Mouse (Mus musculus) midbrain, postnatal 0 days (tissue): Measurements from ENCODE around the gene Gng10. TPM values are rescaled to one million over a fixed set of nuclear protein-coding genes. Genes with fewer than 3 reads are reported as not detected.

Experiments used
- ATAC-seq: fragments of 200-750 bp; cut with Nextera tagmentation; 2 replicates; pipeline ENCODE4 v1.8.0; 2017; ENCODE audit warnings: moderate number of reproducible peaks, mild to moderate bottlenecking, moderate TSS enrichment, moderate library complexity; ENCODE audit not compliant: low FRiP score
- DNase-seq: peaks from one replicate; pipeline ENCODE4 v3.0.0-alpha.2; 2015; ENCODE audit warnings: low spot score
- H3K27ac ChIP-seq: fragments of 300-500 bp; sonication (generic); 2 replicates; pipeline ENCODE4 v1.5.1; 2014; ENCODE audit warnings: low read depth, mild to moderate bottlenecking, low read length, mixed read lengths
- H3K27me3 ChIP-seq: fragments of 300-500 bp; sonication (generic); 2 replicates; pipeline ENCODE4 v1.6.1; 2014; ENCODE audit warnings: low read length, control low read depth, mixed read lengths; ENCODE audit not compliant: insufficient read depth
- H3K36me3 ChIP-seq: fragments of 300-500 bp; sonication (generic); 2 replicates; pipeline ENCODE4 v1.6.1; 2014; ENCODE audit warnings: low read length, control low read depth, mixed read lengths; ENCODE audit not compliant: insufficient read depth
- H3K4me1 ChIP-seq: fragments of 300-500 bp; sonication (generic); 2 replicates; pipeline ENCODE4 v1.6.1; 2014; ENCODE audit warnings: mild to moderate bottlenecking, control low read depth, antibody characterized with exemption, low read length, mixed read lengths; ENCODE audit not compliant: insufficient read depth
- H3K4me2 ChIP-seq: fragments of 300-500 bp; sonication (generic); 2 replicates; pipeline ENCODE4 v1.6.1; 2014; ENCODE audit warnings: low read depth, mild to moderate bottlenecking, low read length, mixed read lengths; ENCODE audit not compliant: poor library complexity, severe bottlenecking
- H3K4me3 ChIP-seq: fragments of 300-500 bp; sonication (generic); 2 replicates; pipeline ENCODE4 v1.5.1; 2014; ENCODE audit warnings: low read depth, mild to moderate bottlenecking, low read length, moderate library complexity
- H3K9ac ChIP-seq: fragments of 300-500 bp; sonication (generic); replicated peaks from 2 replicates; pipeline ENCODE4 v1.6.1; 2014; ENCODE audit warnings: mild to moderate bottlenecking, low read length, moderate library complexity, mixed read lengths; ENCODE audit not compliant: poor library complexity, severe bottlenecking
- H3K9me3 ChIP-seq: fragments of 300-500 bp; sonication (generic); 2 replicates; pipeline ENCODE4 v1.6.1; 2016; ENCODE audit warnings: low read length, control low read depth
- CTCF ChIP-seq: IDR thresholded peaks from 2 replicates; pipeline ENCODE4 v1.5.1; 2016; ENCODE audit warnings: antibody characterized with exemption, mild to moderate bottlenecking
- WGBS: fragments of 180-500 bp; shearing (Covaris S2); extraction: QIAGEN DNeasy Blood & Tissue Kit; methylation state at CpG from one replicate; pipeline ENCODE4 v1.1.7; 2014; 5-methylcytosine and 5-hydroxymethylcytosine counted together
- polyA plus RNA-seq: library from polyadenylated mRNA; unstranded; fragments of >200 nt; fragmentation: Nextera tagmentation; extraction: Ambion mirVana; gene quantifications from 2 replicates; pipeline ENCODE4 v1.2.1, GENCODE M21; 2015
- total RNA-seq: library from RNA; depleted of rRNA; stranded (reverse); fragments of >200 nt; gene quantifications from 2 replicates; pipeline ENCODE4 v1.2.3, GENCODE M21; 2014

The Gng10 gene
- total and polyA plus RNA-seq, 2 experiments from 2014 or later: 121 to 239 TPM

DNA sequence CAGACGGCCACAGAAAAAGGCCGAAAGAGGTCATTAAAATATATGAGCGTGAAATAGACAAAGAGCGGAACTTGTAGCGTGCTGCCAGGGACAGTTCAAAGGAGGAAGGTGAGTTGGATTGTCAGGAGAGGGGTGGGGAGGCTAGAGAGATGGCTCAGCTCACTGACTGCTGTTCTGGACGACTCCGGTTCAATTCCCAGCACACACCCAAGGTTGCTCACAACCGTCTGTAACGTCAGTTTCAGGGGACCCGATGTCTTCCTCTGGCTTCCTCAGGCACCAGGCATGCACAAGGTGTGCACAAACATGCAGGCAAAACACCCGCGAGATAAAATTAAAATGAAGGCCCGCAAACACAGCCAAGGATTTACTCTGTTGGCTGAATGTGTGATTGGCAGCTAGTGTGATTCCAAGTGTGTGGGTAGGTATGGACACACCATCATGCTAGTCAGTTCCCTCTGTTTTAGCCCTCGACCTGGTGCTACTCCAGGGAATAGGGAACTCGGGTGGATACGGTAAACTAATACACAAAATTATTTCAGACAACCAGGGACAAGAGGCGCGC is 980 bp downstream of the Gng10 start:
- Histone ChIP-seq H3K27ac (peak overlapping the region; percentile 96), H3K4me1 (peaks cover 7% of the 10 kb centered on the region; the same call in 1 of the 2 replicates), H3K9ac (peak overlapping the region; percentile 94), H3K4me2 (peak overlapping the region; percentile 58), H3K4me3 (peak overlapping the region; percentile 81), H3K9me3 (no peaks in the 10 kb centered on the region), H3K36me3 (peaks cover 14% of the 10 kb centered on the region), H3K27me3 (no peaks in the 10 kb centered on the region)
- peak; percentile 2 for DNase-seq
- 51% methylated on average over 18 of the region's 18 CpGs for WGBS
- peak; percentile 59 for ATAC-seq
- TF ChIP-seq CTCF: no peak

DNA sequence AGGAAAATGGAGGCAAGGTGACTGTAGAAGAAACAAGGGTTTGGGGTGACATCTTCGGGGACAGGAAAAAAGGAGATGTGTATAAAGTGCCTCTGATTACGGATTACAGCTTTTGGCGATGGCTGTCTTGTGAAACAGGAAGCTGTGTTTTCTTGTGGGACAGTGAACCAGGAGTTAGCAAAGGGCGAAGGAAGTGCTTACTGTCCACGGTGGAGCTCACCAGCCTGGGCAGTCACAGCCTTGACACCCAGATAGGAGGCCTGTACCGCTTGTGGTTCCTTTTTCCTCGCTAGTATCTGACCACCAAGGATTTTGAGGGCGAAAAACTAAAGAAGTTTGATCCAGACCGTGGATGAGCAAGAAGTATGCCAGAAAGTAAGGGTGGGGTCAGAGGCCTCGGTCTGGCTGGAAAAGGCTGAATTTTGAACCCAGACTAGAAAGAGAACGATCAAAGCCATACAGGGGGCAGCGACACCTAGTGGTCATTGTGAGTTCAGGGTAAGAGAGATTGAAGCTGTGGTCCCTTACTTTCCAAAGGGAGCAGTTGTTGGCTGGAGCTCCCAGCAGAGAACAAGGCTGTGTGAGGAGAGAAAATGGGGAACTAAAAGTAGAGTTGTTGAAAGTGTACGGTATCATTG is 1.7 kb downstream of the Gng10 start:
- DNase-seq (peak; percentile 71), ATAC-seq (no peak)
- Histone ChIP-seq H3K9me3 (no peaks in the 10 kb centered on the region), H3K9ac (no peak overlapping the region), H3K4me3 (peak overlapping the region; percentile 6; the same call in 1 of the 2 replicates), H3K4me1 (peaks cover 7% of the 10 kb centered on the region; the same call in 1 of the 2 replicates), H3K4me2 (peak overlapping the region; percentile 36), H3K27ac (no peak overlapping the region), H3K36me3 (peaks cover 14% of the 10 kb centered on the region), H3K27me3 (no peaks in the 10 kb centered on the region)
- TF ChIP-seq CTCF: peak; percentile 78
- WGBS: 47% methylated on average over 13 of the region's 13 CpGs

DNA sequence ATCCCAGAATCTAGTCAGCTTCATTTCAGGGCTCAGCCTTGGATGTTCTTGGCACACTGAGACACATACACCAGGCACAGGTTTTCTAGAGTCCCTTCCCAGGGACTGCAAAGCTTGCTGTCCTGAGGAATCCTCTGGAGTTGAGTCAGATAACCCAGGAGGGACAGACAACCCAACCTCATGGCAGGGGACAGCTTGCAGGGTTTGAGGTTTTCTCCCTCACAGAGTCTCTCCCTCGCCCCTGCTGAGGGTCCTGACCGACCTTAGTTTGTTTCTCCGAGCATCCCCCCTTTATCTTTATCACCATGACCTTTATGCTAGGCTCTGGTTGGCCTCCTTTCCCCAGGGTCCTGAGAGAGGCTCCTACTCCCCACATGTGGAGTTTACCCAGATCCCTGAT is 2.6 kb downstream of the Gng10 start:
- H3K27me3 ChIP-seq: no peaks in the 10 kb centered on the region
- H3K4me2 ChIP-seq: no peak overlapping the region
- no peak overlapping the region for H3K4me3 ChIP-seq
- H3K27ac ChIP-seq: no peak overlapping the region
- DNase-seq (no peak), ATAC-seq (no peak)
- no peaks in the 10 kb centered on the region for H3K9me3 ChIP-seq
- peaks cover 18% of the 10 kb centered on the region for H3K36me3 ChIP-seq
- H3K4me1 ChIP-seq: peaks cover 7% of the 10 kb centered on the region; the same call in 1 of the 2 replicates
- TF ChIP-seq CTCF: no peak
- WGBS: 79% methylated on average over 3 of the region's 3 CpGs
- no peak overlapping the region for H3K9ac ChIP-seq

- H3K4me2 ChIP-seq: no peak overlapping the region
- H3K27ac ChIP-seq: no peak overlapping the region
- 0 out of 2 replicates have a peak, but pooled peaks cover 4% of the 10 kb centered on the region for H3K4me1 ChIP-seq
- H3K4me3 ChIP-seq: no peak overlapping the region
- ATAC-seq: no peak
- H3K9ac ChIP-seq: no peak overlapping the region
- H3K36me3 ChIP-seq: peaks cover 22% of the 10 kb centered on the region
- no peak for TF ChIP-seq CTCF
- H3K9me3 ChIP-seq: no peaks in the 10 kb centered on the region
- 92% methylated on average over 11 of the region's 11 CpGs for WGBS
- no peak for DNase-seq
- no peaks in the 10 kb centered on the region for H3K27me3 ChIP-seq
These were observed 5.8 kb downstream of the Gng10 start for GRCm38 (mm10) chr4:59040397-59041287.

GRCm38 (mm10) chr4:59043074-59043473 is 8.2 kb downstream of the Gng10 start:
- TF ChIP-seq CTCF: no peak
- H3K27me3 ChIP-seq: no peaks in the 10 kb centered on the region
- H3K9me3 ChIP-seq: no peaks in the 10 kb centered on the region
- ATAC-seq (no peak), DNase-seq (no peak)
- peaks cover 22% of the 10 kb centered on the region for H3K36me3 ChIP-seq
- 90% methylated on average over 5 of the region's 5 CpGs for WGBS
- no peaks in the 10 kb centered on the region for H3K4me1 ChIP-seq
- H3K27ac ChIP-seq: no peak overlapping the region
- no peak overlapping the region for H3K4me2 ChIP-seq
- no peak overlapping the region for H3K9ac ChIP-seq
- H3K4me3 ChIP-seq: no peak overlapping the region
